Mouse (Mus musculus): ENCODE measurements around the gene Ttc22. TPM values are rescaled to one million over a fixed set of nuclear protein-coding genes. Genes with fewer than 3 reads are reported as not detected.

Ttc22 gene
- total RNA-seq, 1 experiment from 2014 or later = not detected

- no peak for DNase-seq
Observed at GRCm38 (mm10) chr4:106663956-106664470, 41.8 kb downstream of the Ttc22 start.

GRCm38 (mm10) chr4:106664697-106665096, 42.5 kb downstream of the Ttc22 start:
- no peak for DNase-seq

GRCm38 (mm10) chr4:106665269-106665668, 43.0 kb downstream of the Ttc22 start:
- no peak for DNase-seq

- DNase-seq = no peak
Observed at GRCm38 (mm10) chr4:106665673-106666072, 43.4 kb downstream of the Ttc22 start.

- no peak for DNase-seq
Observed at GRCm38 (mm10) chr4:106666546-106666945, 44.3 kb downstream of the Ttc22 start.

GRCm38 (mm10) chr4:106676749-106677148, 54.5 kb downstream of the Ttc22 start:
- DNase-seq = no peak

- peak; percentile 96 for DNase-seq
Observed at GRCm38 (mm10) chr4:106678442-106679118, 56.3 kb downstream of the Ttc22 start, which contains the start of gene Ttc4. TSS of gene Ttc4 (minus strand) at chr4:106678944.

- no peak for DNase-seq
Observed at GRCm38 (mm10) chr4:106679152-106679551, 56.9 kb downstream of the Ttc22 start.

GRCm38 (mm10) chr4:106680955-106681354, 58.7 kb downstream of the Ttc22 start:
- DNase-seq = no peak

- DNase-seq = no peak
Observed at GRCm38 (mm10) chr4:106688636-106689296, 66.5 kb downstream of the Ttc22 start.

Other genes with a start within 250 kb of the Ttc22 start
- gene Pcsk9, start 158.1 kb upstream of the Ttc22 start, total RNA-seq (2021) = 0.11 and 0.59 TPM in 2 replicates
- gene Bsnd, start 130.1 kb upstream of the Ttc22 start, total RNA-seq (2021) = not detected in 2 replicates
- 48.8 and 110 TPM in 2 replicates for gene Dhcr24, start 61.4 kb upstream of the Ttc22 start, total RNA-seq (2021)
- not detected in 2 replicates for gene Lexm, start 5.2 kb upstream of the Ttc22 start, total RNA-seq (2021)
- gene Pars2, start 28.6 kb downstream of the Ttc22 start, total RNA-seq (2021) = 6.3 and 8.6 TPM in 2 replicates
- gene Ttc4, start 56.5 kb downstream of the Ttc22 start, total RNA-seq (2021) = 26.0 and 30.3 TPM in 2 replicates
- gene Mroh7, start 108.5 kb downstream of the Ttc22 start, total RNA-seq (2021) = 0.41 and 2.9 TPM in 2 replicates
- 0.26 TPM in 1 of 2 replicates, not detected in the other for gene Fam151a, start 111.5 kb downstream of the Ttc22 start, total RNA-seq (2021)
- 55.2 and 61.6 TPM in 2 replicates for gene Acot11, start 182.6 kb downstream of the Ttc22 start, total RNA-seq (2021)